Mouse (Mus musculus): ENCODE measurements around the gene Col18a1.
A peak's percentile ranks its signal among the peaks of the same experiment; 100 is the strongest.

Gene Col18a1

DNA sequence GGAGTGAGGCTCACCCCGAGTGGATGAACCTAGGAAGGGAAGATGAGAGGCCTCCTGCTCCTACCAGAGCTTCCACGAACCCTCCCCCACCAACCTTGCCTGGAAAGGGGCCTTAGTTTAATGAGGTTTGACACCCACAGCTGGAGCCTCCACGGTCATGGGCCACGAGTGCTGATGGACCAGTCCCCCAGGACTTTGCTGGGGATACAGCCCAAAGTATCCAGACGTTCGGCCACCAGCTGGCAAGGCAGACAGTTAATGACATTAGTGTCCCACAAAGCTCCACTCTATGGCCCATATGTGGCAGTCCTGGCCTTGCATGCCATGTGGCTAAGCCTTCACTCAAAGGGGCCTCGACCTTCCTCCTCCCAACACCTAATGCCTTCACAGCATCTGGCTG is 55.5 kb downstream of the Col18a1 start:
- DNase-seq (ENCODE audit: low read depth, low spot score): no peak

DNA sequence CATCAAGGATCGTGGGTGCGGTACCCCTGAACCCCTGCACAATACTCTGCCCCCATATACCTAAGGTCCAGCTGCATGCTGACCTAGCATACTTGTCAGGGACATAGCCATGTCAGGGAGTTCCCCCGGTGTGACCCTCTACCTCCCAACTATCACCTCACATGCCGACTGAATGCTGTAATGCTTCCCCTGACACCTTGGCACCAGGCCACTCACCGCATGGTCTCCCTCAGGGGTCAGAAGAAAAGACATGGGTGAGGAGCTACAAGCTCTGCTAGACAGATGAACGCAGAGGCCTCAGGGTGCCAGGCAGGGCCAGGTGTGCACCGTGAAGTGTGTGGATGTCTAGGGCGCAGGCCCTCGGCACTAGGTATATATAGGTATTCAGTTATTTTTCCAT is 56.3 kb downstream of the Col18a1 start:
- DNase-seq (ENCODE audit: low read depth, low spot score): no peak

DNA sequence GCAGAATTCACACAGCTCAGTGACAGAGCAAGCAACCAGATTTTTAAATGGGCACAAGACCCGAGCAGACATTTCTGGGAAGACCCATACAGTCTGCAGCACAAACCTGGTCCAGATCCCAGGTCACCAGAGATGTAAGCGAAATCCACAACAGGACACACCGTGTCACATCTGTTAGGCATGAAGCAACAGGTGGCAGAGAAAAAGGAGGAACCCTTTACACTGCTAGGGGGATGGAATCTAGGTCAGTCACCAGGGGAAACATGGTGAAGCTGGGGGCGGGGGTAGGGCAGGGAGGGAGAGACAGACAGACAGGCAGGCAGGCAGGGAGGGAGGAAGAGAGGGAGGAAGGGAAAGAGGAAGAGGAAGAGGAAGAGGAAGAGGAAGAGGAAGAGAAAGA is 58.2 kb downstream of the Col18a1 start:
- no peak for DNase-seq (ENCODE audit: low read depth, low spot score)

DNA sequence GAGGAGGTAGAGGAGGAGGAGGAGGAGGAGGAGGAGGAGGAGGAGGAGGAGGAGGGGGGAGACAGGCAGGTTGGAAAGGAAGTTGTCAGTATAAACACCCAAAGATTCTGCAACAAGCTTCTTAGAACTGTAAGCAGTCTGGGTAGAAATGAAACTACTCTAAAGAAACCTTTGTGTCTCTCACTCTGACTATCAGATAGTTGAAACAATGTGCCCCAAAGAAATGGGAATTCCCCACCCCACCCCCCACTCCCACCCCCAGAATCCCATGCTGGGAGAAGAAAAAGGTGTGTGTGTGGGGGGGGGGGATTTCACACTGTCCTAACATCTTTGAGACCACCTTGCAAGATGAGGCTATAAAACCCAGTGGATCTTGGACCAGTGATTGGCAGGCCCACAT is 62.0 kb downstream of the Col18a1 start:
- DNase-seq (ENCODE audit: low read depth, low spot score): no peak

DNA sequence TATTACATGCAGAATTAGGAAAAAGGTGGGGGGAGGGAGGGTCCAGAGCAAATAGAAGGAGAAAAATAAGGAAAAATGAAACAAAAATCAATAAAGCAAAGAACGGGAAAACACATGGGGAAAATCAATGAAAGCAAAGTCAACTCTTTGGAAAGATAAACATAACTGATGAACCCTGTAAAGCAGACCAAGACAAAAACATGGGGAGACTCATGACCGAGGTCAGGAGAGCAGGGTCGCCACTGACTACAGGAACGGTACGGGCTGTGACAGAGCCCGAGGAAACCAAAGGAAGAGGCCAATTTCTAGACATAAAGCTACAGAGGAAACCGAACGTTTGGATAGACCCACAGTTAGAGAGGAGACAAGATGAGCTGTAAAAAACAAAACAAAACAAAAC is 62.7 kb downstream of the Col18a1 start:
- no peak for DNase-seq (ENCODE audit: low read depth, low spot score)

DNA sequence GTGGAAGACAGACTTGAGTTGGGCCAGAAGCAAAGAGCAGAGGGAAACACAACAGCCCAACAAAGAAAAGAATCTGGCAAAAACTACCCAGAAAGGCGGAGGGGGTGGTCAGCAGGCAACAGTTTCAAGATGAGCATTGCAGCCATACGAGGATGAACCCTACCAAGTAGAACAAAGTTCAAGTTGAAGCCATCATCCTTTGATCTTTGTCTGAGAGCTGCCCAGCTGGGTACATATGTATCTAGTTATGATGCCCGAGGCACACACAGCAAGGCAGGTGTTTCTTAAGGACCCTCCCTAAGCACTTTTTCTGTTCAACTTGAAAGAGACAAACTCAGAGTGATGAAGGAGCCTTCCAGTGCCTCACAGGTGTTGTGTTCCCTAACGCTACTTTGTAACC is 66.6 kb downstream of the Col18a1 start:
- DNase-seq (ENCODE audit: low read depth, low spot score): no peak

DNA sequence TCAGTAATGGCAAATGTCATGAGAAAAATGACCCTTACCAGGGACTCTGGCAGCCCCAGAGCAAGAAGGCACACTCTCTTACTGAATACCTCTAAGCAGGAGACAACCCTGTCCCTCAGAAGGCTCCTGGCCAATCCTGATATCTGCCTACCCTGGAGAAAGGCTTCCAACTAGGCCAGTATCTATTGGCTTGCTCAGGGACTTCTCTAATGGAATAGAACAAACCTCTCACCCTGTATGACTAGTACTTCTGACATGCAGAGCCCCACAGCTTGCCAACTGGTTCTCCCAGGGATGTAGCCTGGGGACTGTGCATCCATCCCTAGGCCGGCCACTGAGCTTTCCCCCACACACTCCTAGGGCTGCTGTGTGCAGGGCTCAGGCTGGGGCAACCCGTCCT is 67.7 kb downstream of the Col18a1 start:
- DNase-seq (ENCODE audit: low read depth, low spot score): no peak

DNA sequence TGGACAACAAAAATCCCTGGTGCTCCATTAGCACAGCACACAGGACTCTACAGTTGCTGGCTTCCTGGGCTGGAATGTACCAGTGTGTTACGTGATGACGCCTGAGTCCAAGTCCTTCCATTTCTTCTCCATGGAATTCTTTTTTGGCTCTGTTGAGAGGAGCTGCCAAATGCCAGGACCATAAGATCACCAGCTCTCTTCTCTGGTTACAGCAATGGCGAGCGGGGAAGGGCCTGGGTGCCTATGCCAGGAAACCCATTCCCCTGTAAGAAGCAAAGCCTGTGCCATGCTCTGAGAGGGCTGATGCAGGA is 68.5 kb downstream of the Col18a1 start:
- DNase-seq (ENCODE audit: low read depth, low spot score): no peak

DNA sequence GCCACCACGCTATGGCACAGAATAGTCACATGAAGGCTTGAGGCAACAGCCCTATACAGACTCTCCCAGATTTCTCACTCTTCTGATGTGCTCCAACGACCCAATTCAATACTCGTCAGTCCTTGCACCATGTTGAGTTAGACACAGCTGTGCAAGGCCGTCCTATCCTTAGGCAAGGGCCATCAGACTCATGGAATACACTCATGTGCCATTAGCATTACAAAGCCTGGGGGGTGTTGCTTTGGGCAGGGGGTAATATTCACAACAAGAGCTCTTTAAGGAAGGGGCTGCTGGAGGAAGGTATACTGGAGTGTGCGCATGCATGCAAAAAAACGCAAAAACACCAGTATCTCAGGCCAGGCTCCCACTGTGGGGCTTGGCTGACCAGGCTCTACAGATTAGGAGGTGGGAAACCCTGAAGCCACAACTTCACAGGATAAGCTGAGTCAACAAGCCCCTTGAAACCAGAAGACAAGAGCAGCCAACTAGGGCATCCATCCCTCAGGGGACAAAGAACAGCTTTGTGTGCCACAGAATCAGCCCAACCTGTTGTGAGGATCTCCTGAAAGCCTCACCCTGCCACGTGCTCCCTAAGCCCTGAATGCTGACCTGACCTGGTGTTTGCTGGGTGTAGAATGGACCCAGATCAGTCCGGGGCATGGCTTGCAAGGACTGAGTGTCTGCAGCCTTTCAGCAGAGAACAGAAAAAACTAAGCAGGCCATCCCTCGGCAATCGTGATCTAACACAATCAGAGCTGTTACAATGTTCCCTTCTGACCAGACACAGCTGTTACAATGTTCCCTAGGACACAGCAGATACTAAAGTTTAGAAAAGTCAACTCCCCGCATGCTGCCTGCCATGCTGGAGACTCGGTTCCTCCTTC is 69.1 kb downstream of the Col18a1 start:
- no peak for DNase-seq (ENCODE audit: low read depth, low spot score)

DNA sequence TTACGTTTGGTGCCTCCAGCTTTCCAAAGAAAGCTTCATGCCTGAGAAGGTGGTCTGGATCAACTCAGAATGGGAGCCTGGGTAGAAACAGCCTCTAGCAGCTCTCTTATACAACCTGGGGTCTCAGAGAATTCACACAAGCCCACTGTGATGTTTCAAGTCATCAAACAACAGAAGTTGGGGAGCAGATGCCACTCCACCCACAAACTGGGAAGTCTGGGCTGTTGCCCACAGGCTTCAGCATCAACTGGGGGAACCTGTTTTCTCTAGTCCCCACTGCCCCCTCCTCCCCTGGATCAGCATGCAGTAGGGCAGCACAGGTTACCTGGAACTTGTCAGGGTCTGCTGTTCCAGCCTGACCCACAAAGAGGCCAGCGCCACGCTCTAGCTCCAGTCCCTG is 70.7 kb downstream of the Col18a1 start:
- no peak for DNase-seq (ENCODE audit: low read depth, low spot score)

DNA sequence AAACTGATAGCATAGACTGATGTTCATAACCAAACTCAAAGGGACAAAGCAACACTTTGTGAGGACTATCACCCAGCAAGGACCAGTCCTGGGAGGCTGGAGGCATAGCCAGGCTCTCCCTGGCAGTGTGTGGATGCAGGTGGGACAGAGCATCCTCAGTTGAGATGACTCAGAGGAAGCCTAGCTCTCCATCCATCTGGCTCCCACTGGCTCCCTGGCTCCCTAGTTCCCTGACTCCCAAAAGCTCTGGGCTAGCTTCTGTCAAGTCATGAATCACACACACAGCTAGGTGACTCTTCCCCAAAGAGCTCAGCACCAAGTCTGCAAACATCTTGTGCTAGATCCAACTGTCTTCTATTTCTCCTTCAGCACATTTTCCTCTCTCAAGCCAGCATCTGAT is 72.5 kb downstream of the Col18a1 start:
- DNase-seq (ENCODE audit: low read depth, low spot score): peak; percentile 90

DNA sequence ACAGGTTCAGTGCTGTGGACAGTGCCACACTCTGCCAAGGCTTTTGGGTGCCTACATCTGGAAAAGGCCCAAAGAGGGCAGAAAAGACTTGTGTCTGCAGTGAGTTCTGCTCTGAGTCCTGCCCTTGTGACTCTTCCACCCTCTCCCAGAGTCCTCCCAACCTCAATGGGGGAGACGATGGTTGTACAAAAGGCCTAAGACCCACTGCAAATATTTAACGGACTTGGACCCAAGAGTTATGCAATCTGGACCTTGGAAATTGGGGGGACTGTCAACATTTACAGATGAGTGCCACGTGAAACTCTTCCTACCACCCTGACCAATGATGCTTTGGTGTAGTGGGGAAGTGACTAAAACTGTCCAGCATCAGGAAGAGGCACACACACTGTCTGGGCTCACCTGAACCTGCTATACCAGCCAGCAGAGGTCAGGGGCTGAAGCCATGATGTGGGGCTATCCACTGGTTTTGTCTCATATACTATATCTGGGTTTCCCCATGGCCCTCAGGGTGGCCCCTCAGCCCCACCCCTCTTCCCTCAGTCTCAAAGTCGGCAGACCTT is 74.7 kb downstream of the Col18a1 start:
- DNase-seq (ENCODE audit: low read depth, low spot score): no peak

DNA sequence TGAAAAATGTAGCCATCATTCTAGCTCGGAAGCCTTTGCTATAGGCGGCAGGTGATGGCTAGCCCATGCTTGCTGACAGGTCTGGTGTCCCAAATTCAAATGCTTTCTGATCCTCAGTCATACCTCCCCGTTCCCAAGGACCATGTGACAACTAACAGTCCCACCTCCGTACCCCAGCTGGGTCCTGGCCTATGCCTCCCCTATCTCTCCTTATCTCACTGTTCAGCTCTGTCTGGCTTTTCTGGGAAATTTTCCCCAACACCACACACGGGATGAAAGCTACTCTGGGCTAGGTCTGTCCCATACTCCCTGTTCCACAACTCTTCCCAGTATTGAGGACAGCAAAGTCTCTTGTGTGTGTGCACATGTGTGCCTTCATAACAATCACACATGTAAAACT is 76.3 kb downstream of the Col18a1 start:
- DNase-seq (ENCODE audit: low read depth, low spot score): no peak

DNA sequence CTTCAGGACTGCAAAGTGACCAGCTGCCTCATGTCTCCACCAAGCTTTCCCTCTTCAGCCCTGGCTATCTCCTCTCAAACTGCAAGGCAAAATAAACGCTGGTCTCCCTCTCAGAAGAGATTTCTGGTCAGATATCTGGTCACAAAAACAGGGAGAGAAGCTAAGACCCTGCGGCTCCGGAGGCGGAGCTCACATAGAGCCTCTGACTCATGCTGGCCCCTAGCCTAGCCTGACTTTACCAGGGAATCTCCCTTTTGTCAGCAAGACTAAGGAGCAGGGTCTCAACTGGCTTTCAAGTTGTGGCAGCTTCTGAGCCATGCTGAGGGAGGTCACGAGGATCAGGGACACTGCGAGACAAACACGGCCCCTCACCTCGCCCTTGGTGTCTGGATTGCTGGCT is 77.0 kb downstream of the Col18a1 start:
- peak; percentile 16 for DNase-seq (ENCODE audit: low read depth, low spot score)

DNA sequence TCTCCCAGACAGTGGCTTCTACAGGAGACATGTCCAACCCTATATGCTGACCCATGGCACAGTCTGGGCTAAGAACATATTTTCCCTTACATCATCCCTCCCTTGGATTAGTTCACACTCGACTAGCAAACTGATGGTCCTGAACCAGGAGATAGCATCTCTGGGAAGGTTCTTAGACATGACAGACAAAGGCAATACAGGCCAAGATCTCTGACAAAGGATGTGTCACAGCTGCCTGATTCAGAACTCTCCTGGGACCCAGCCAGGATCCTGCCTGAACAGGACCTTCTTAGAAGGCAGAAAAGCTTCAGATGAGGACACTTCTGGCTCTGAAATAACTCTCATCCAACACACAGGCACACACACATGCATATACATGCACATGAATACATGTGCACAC is 81.8 kb downstream of the Col18a1 start:
- DNase-seq (ENCODE audit: low read depth, low spot score): no peak

DNA sequence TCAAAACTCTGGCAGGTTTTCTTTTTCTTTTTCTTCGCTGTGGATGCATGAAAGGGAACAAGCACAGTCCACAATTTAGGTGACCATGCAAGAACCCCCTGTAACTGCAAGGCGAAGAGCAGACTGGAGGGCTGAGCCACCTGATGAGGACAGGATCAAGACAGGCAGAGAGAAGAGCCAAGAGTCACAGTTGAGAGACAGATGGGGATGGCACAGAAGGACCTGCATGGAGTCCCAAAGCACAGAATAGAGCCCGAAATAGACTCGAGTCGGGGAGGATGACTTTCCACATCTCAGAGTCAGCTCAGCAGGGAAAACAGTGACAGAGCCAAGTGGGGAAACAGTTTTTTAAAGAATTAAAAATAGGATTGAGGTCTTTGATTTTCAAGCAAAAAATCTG is 83.4 kb downstream of the Col18a1 start:
- DNase-seq (ENCODE audit: low read depth, low spot score): peak; percentile 76

DNA sequence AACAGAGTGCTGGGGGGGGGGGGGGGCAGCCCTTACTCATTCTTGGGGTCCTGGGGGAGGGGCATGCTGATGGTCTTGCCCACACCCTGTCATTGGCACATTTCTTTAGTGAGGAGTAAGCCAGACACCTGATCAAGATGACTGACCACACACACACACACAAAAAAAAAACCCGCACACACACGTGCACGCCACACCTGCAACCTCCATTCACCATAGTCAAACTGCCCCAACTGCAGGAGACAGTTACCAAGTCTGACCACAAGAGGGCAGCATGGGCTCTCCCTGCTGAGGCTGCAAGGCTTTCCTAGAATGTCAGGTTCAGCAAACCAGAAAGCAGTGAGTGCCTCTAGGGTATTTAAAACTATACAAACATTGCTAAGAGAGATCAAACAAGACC is 83.9 kb downstream of the Col18a1 start:
- peak; percentile 90 for DNase-seq (ENCODE audit: low read depth, low spot score)

DNA sequence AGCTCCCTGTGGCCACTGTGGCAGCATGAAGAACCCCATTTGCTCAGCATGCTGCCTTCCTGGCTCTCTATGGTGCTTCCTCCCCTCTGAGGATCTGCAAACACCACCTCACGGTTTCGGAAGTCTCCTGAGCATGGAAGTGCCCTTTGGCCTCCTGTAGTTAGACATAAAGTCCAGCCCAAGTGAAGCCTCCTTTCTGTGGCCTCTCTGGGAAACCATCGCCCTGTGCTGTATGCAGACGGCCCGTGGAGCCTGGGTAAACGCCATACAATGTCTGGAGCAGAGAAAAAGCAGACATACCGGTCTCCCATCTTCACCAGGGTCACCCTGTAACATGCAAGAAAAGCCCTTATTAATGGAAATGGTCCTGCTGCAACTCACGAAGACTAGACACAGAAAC is 87.4 kb downstream of the Col18a1 start:
- DNase-seq (ENCODE audit: low read depth, low spot score): no peak

DNA sequence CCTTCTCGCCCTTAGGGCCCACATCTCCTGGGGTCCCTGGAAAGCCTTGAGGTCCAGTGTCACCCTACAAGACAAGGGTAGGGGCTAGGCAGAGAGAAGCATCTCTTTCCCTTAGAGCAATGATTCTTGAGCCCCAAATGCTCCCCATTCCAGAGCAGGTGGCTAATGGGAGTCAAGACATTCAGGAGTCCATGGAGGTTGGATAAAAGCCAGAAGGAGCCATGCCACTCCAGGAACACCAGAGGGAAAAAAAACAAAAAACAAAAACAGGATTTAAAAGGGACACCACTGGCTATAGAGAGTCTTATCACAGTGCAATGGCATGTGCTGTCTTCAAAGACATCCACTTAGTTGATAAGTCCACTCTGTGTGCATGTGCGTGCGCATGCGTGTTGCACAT is 87.9 kb downstream of the Col18a1 start:
- DNase-seq (ENCODE audit: low read depth, low spot score): no peak

DNA sequence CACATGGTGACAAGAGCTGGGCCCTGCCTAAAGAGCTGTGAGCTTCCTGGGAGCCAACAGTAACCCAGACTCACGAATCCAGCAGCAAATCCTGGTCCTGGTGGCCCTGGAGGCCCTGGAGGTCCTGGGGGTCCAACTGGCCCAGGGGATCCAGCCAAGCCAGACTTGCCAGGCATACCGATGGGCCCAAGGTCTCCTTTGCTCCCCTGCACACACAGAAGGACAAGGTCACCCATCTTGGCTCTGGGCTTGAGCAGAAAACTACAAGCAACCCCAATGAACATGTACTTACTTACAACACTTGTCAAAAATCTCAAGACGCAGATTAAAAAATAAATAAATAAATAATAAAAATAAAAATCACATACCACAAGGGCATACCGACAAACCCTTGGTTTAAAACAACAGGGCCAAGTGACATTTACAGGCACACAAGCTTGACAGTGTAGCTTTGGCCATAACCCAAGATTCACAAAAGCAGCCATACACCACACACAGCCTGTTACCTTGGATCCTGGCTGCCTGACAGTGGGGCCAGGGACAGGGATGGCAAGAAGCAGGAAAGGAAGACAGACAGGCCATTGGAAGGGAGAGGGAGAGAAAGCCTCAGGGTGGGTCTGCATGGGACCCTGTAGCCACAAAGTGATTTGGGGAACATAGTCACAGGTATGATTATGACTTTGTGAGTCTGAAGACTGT is 91.9 kb downstream of the Col18a1 start:
- peak; percentile 85 for DNase-seq (ENCODE audit: low read depth, low spot score)

DNA sequence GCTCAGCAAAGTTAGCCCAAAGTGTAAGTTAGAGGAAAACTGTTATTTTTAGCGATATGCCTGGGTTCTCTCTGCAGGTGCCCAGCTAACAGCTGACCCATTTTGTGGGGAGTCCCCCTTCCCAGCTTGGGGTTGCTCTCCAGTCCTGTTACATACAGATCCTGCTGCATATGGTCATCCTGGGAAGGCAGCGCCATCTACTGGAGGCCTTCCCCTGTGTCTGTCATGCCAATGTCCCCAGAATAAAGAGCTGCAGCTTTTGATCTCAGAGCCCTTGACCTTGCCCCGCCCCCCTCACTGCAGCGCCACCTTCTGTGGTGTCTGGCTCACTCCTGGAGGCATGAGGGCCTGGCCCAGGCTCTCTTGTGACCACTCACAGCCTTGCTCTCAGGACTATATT is 96.3 kb downstream of the Col18a1 start:
- peak; percentile 82 for DNase-seq (ENCODE audit: low read depth, low spot score)

DNA sequence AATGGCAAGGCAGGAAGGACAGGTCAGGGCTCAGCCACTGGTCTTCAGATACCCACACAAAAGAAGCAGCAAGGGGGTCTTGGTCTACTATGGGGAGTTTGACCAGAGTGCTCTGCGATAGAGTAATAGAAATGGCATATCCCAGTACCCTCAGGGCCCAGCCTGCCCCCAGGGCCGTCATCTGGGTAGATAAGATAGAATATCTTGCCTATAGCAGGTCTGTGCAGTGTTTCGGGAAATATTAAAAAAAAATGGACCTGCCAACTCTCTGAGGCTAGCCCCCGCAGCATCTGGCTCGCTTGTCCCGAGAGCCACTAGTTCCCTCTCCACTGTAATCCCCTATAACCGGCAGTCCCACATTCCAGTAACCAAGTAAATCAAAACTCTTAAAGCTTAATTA is 97.9 kb downstream of the Col18a1 start:
- DNase-seq (ENCODE audit: low read depth, low spot score): no peak

DNA sequence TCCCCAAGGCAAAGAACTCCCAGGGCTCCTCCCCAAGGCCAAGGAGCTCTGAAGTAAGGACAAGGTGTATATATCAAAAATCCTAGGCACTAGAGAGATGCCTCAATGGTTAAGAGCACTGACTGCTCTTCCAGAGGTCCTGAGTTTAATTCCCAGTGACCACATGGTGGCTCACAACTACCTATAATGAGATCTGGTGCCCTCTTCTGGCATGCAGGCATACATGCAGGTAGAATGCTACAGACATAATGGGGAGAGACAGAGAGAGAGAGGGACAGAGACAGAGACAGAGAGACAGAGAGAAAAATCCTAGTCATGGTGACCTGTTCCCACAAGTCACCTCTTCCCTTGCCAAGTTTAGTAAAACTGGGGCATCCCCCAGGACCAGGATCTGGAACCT is 101.7 kb downstream of the Col18a1 start:
- DNase-seq (ENCODE audit: low read depth, low spot score): no peak
